Mouse (Mus musculus): ENCODE measurements around the gene Gpn1. TPM values are rescaled to one million over a fixed set of nuclear protein-coding genes. Genes with fewer than 3 reads are reported as not detected.

Gene Gpn1
- polyA plus RNA-seq (2012; fragmentation: generic; extraction: Trizol): 10 to 100 TPM; 13.4 to 20.4 TPM

GRCm38 (mm10) chr5:31494513-31495297 is at the start of gene Gpn1:
Gpn1 (plus strand) TSS chr5:31494741.

DNA sequence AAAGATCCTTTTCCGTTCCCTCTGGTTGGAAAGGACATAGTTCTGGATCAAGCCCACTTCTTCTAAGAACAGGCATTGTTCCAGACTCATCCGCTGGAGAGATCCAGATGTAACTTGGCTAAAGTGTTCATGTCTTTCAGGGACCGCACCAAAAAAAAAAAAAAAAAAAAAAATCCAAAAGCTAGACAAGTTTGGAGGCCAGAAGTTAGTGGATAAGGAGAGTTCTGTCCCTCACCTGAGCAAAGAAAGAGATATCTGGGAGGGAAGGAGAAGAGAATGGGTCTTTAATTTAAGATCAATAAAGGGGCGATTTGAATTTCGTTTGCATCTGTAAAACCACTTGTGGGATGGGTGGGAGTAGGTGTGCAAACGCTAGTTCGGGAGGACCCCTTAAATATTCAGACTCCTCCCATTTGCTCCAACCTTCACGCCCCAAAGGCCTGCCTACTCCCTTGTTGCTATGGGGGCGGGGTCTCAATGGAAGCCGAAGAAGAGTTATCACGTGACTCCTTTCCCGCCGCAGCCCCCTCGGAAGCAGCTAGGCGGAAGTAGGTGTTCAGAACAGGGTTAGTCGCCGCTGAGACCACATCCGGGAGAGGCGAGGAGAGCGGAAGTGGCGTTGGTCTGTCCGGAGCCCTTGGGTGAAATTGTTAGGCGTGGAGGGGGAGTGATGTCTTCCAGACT is 42.5 kb upstream of the Gpn1 start, which contains the start of gene Zfp512:
TSS of gene Zfp512 (plus strand) at position 554 of the 684 bp plus-strand sequence.

GRCm38 (mm10) chr5:31485440-31485839 is 9.1 kb upstream of the Gpn1 start, which contains the start of gene 4930548H24Rik:
4930548H24Rik (plus strand) TSS chr5:31485740.

GRCm38 (mm10) chr5:31526354-31527116 is 32.0 kb downstream of the Gpn1 start, which contains the start of gene Slc4a1ap:
Slc4a1ap (plus strand) TSS chr5:31526995.

GRCm38 (mm10) chr5:31527707-31528106 is 33.2 kb downstream of the Gpn1 start, which contains the start of gene Supt7l:
Supt7l (minus strand) TSS chr5:31527807.

Other genes starting within 250 kb of the Gpn1 start
- gene Krtcap3, start 243.1 kb upstream of the Gpn1 start, polyA plus RNA-seq (2012; fragmentation: generic; extraction: Trizol): 1 to 10 TPM in 1 of 2 experiments, under 1 TPM in 1; 0.06 to 4.5 TPM
- gene Ift172, start 203.6 kb upstream of the Gpn1 start, polyA plus RNA-seq (2012; fragmentation: generic; extraction: Trizol): 10 to 100 TPM in 1 of 2 experiments, 1 to 10 TPM in 1; 6.9 to 36.9 TPM
- 10 to 100 TPM; 18.9 to 26.1 TPM for gene Fndc4, start 198.7 kb upstream of the Gpn1 start, polyA plus RNA-seq (2012; fragmentation: generic; extraction: Trizol)
- not detected for gene Gckr, start 197.3 kb upstream of the Gpn1 start, polyA plus RNA-seq (2012; fragmentation: generic; extraction: Trizol)
- gene Zfp512, start 42.3 kb upstream of the Gpn1 start, polyA plus RNA-seq (2012; fragmentation: generic; extraction: Trizol): 10 to 100 TPM in 1 of 2 experiments, 1 to 10 TPM in 1; 1.8 to 20.1 TPM
- gene 4930548H24Rik, start 9.0 kb upstream of the Gpn1 start, polyA plus RNA-seq (2012; fragmentation: generic; extraction: Trizol): under 1 TPM in 1 of 2 experiments, not detected in 1; 0.06 TPM
- gene Slc4a1ap, start 32.3 kb downstream of the Gpn1 start, polyA plus RNA-seq (2012; fragmentation: generic; extraction: Trizol): 10 to 100 TPM in 1 of 2 experiments, 1 to 10 TPM in 1; 4.6 to 21.0 TPM
- 10 to 100 TPM in 1 of 2 experiments, 1 to 10 TPM in 1; 4.0 to 16.8 TPM for gene Supt7l, start 33.1 kb downstream of the Gpn1 start, polyA plus RNA-seq (2012; fragmentation: generic; extraction: Trizol)
- gene Mrpl33, start 102.2 kb downstream of the Gpn1 start, polyA plus RNA-seq (2012; fragmentation: generic; extraction: Trizol): 100 to 1,000 TPM; 165 to 324 TPM
- gene Rbks, start 202.9 kb downstream of the Gpn1 start, polyA plus RNA-seq (2012; fragmentation: generic; extraction: Trizol): 1 to 10 TPM; 2.7 to 2.9 TPM
- gene Babam2, start 202.9 kb downstream of the Gpn1 start, polyA plus RNA-seq (2012; fragmentation: generic; extraction: Trizol): 10 to 100 TPM; 46.3 to 46.9 TPM

Measured in C3H10T1/2 (cell line).